In genomic region chr4:101182603-101183011, GRCm38 (mm10) we compare ENCODE assay signal across 8 mouse cellular contexts.
DNase-seq lines count a peak whose midpoint lies in the region; ATAC-seq lines count a peak whose summit lies in the region.

No protein-coding gene starts in this region.

- no peaks in the 10 kb centered on the region for H3K27me3 ChIP-seq in intestine, embryonic 15.5 days (replicated peaks)

- H3K4me3 ChIP-seq in intestine, embryonic 15.5 days (replicated peaks), result no peak overlapping the region
- peak overlapping the region; percentile 11; the same call in 1 of the 2 replicates for H3K4me3 ChIP-seq in macrophage (ENCODE audit: inconsistent target)

- no peaks in the 10 kb centered on the region for H3K9me3 ChIP-seq in intestine, embryonic 15.5 days

- no peaks in the 10 kb centered on the region; the same call in 1 of the 2 replicates for H3K79me2 ChIP-seq in macrophage (ENCODE audit: inconsistent target)

- no peaks in the 10 kb centered on the region; the same call in 1 of the 2 replicates for H3K4me1 ChIP-seq in intestine, embryonic 15.5 days (replicated peaks)

- 0 out of 2 replicates have a peak overlapping the region, but pooled peaks have one; percentile 17 for H3K27ac ChIP-seq in intestine, embryonic 15.5 days
- peak overlapping the region; percentile 75 for H3K27ac ChIP-seq in macrophage

- no peak overlapping the region for H3K9ac ChIP-seq in intestine, embryonic 15.5 days

- H3K36me3 ChIP-seq in intestine, embryonic 15.5 days, result peaks cover 13% of the 10 kb centered on the region; the same call in 1 of the 2 replicates
- H3K36me3 ChIP-seq in macrophage (ENCODE audit: inconsistent target), result peaks cover 53% of the 10 kb centered on the region

- 53% methylated on average over 9 of the region's 9 CpGs for WGBS in intestine, embryonic 15.5 days
- WGBS in macrophage (ENCODE audit: missing documents), result 7% methylated on average over 6 of the region's 9 CpGs

- peak; percentile 58 for ATAC-seq in intestine, embryonic 15.5 days

- peak; percentile 13 for DNase-seq in embryo, embryonic 11 days
- DNase-seq in embryo, embryonic 10.5 days (ENCODE audit: low spot score), result no peak
- peak; percentile 16 for DNase-seq in ZHBTc4 (ENCODE audit: low read depth, low spot score)
- DNase-seq in cerebellum, postnatal 36 days, result no peak
- no peak for DNase-seq in cerebellum, adult 8-10 months
- no peak for DNase-seq in adrenal gland, adult (ENCODE audit: inconsistent age in 2 of 2, low spot score in 1 of 2)

- H3K4me2 ChIP-seq in intestine, embryonic 15.5 days (replicated peaks), result no peak overlapping the region

Comparison
In these comparisons a context has a peak if more than half of its experiments do, and no peak if none do; other contexts are left out.
1. DNase-seq: peak in embryo, embryonic 11 days (single experiment) and ZHBTc4 (single experiment); none in embryo, embryonic 10.5 days (single experiment), cerebellum, postnatal 36 days (0 of 2), cerebellum, adult 8-10 months (single experiment) and adrenal gland, adult (0 of 2).